Mouse (Mus musculus): ENCODE results near the gene Pdzk1ip1. TPM values are rescaled to one million over a fixed set of nuclear protein-coding genes. Genes with fewer than 3 reads are reported as not detected.
A peak's percentile ranks its signal among the peaks of the same experiment; 100 is the strongest.

Pdzk1ip1 gene
- polyA plus RNA-seq, 1 experiment, result 0.30 TPM

DNA sequence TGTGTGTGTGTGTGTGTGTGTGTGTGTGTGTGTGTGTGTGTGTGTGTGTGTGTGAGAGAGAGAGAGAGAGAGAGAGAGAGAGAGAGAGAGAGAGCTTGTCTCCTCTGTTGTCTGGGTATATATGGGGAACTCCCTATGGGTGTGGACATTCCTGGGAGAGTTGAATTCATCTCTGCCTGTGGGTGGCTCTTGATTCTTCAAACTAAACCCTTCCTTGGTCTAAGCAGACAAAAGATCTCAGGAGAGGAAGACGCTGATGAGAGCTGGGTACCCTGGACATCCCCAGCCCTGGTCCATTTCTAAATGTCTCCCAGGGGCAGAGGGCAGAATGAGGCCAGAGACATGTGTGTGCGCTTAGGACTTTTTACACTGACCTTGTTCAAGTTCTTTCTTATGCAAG lies 5.5 kb downstream of the Pdzk1ip1 start:
- Histone ChIP-seq H3K4me2 (ENCODE audit: low read depth) (no peak overlapping the region), H3ac (ENCODE audit: control insufficient read depth, insufficient read length) (no peak overlapping the region), H3K36me3 (ENCODE audit: control insufficient read depth, insufficient read depth) (no peaks in the 10 kb centered on the region), H3K4me3 (no peak overlapping the region), H3K79me2 (ENCODE audit: control insufficient read depth, insufficient read depth) (no peaks in the 10 kb centered on the region), H3K27me3 (ENCODE audit: control insufficient read depth, insufficient read depth, insufficient read length) (peaks cover 22% of the 10 kb centered on the region)
- no peak for TF ChIP-seq SRF (IDR thresholded peaks at IDR 0.05; ENCODE audit: control insufficient read depth, insufficient read length, low read depth)
- no peak for TF ChIP-seq POLR2AphosphoS2 (IDR thresholded peaks at IDR 0.05; ENCODE audit: insufficient read length, low read depth)
- no peak for TF ChIP-seq E2F4 (IDR thresholded peaks at IDR 0.05; ENCODE audit: insufficient read depth)
- TF ChIP-seq CEBPB (IDR thresholded peaks at IDR 0.05; ENCODE audit: insufficient read depth, poor library complexity, severe bottlenecking), result no peak
- no peak for TF ChIP-seq USF1 (IDR thresholded peaks at IDR 0.05; ENCODE audit: low read depth)
- TF ChIP-seq POLR2A (IDR thresholded peaks at IDR 0.05; ENCODE audit: insufficient read length, low read depth), result no peak

DNA sequence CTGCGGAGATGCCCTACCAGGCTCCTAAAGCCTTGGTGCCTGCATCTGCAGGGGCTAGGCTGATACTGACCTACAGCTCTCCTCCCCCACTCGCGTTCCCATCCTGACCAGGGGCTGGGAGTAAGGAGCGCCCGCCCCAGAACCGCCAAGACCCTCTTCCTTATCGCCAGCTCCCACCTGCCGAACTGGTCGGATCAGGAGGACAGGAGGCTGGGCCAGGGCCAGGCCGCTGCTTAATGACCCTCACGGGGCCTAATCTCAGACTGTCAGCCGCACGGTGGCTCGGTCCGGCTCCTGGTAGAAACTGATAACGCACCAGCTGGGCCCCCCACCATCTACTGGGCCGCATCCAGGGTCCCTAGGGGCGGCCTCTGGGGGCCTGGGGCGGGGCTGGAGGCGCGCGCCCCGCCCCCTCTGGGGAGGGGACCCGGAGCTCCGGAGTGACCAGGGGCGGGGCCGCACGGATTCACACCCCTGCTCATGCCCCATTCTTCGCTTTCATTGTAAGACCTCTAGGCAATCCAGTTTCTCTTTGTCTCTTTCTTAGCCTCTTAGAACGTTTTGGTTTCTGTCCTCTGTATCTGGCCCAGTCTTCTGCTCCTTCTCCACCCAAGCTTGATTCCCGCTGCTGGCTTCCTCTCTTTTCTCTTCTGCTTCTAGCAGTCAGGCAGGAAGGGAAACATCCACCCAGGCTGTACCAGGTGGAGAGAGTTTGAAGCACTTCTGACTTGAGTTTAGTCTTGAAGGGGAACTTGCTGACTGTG lies 7.3 kb downstream of the Pdzk1ip1 start:
- H3ac ChIP-seq (ENCODE audit: control insufficient read depth, insufficient read length), result no peak overlapping the region
- H3K79me2 ChIP-seq (ENCODE audit: control insufficient read depth, insufficient read depth), result no peaks in the 10 kb centered on the region
- TF ChIP-seq USF1 (IDR thresholded peaks at IDR 0.05; ENCODE audit: low read depth) (no peak), CEBPB (IDR thresholded peaks at IDR 0.05; ENCODE audit: insufficient read depth, poor library complexity, severe bottlenecking) (no peak), SRF (IDR thresholded peaks at IDR 0.05; ENCODE audit: control insufficient read depth, insufficient read length, low read depth) (no peak), E2F4 (IDR thresholded peaks at IDR 0.05; ENCODE audit: insufficient read depth) (no peak), MYOG (IDR thresholded peaks at IDR 0.05; ENCODE audit: control insufficient read depth in 1 of 3, insufficient read depth in 1 of 3, insufficient read length in 2 of 3, low read depth in 2 of 3) (no peak), TCF3 (IDR thresholded peaks at IDR 0.05; ENCODE audit: insufficient read length, low read depth) (no peak), POLR2AphosphoS2 (IDR thresholded peaks at IDR 0.05; ENCODE audit: insufficient read length, low read depth) (no peak), REST (IDR thresholded peaks at IDR 0.05; ENCODE audit: insufficient read depth, insufficient read length) (no peak), TCF12 (IDR thresholded peaks at IDR 0.05; ENCODE audit: insufficient read depth, poor library complexity, severe bottlenecking) (no peak), POLR2A (IDR thresholded peaks at IDR 0.05; ENCODE audit: insufficient read length, low read depth) (no peak), MAX (IDR thresholded peaks at IDR 0.05; ENCODE audit: low read depth) (no peak), MYOD1 (IDR thresholded peaks at IDR 0.05; ENCODE audit: control insufficient read depth in 1 of 3, insufficient read length in 2 of 3, low read depth in 2 of 3) (no peak)
- no peak overlapping the region for H3K4me3 ChIP-seq
- H3K4me2 ChIP-seq (ENCODE audit: low read depth), result peak overlapping the region; percentile 89
- H3K36me3 ChIP-seq (ENCODE audit: control insufficient read depth, insufficient read depth), result no peaks in the 10 kb centered on the region
- H3K27me3 ChIP-seq (ENCODE audit: control insufficient read depth, insufficient read depth, insufficient read length), result peaks cover 17% of the 10 kb centered on the region

- no peak overlapping the region for H3ac ChIP-seq (ENCODE audit: control insufficient read depth, insufficient read length)
- no peaks in the 10 kb centered on the region for H3K79me2 ChIP-seq (ENCODE audit: control insufficient read depth, insufficient read depth)
- H3K36me3 ChIP-seq (ENCODE audit: control insufficient read depth, insufficient read depth), result no peaks in the 10 kb centered on the region
- TF ChIP-seq MAX (IDR thresholded peaks at IDR 0.05; ENCODE audit: low read depth), result no peak
- no peak for TF ChIP-seq USF1 (IDR thresholded peaks at IDR 0.05; ENCODE audit: low read depth)
- TF ChIP-seq POLR2AphosphoS2 (IDR thresholded peaks at IDR 0.05; ENCODE audit: insufficient read length, low read depth), result no peak
- TF ChIP-seq TCF12 (IDR thresholded peaks at IDR 0.05; ENCODE audit: insufficient read depth, poor library complexity, severe bottlenecking), result no peak
- TF ChIP-seq POLR2A (IDR thresholded peaks at IDR 0.05; ENCODE audit: insufficient read length, low read depth), result no peak
- TF ChIP-seq TCF3 (IDR thresholded peaks at IDR 0.05; ENCODE audit: insufficient read length, low read depth), result no peak
- TF ChIP-seq REST (IDR thresholded peaks at IDR 0.05; ENCODE audit: insufficient read depth, insufficient read length), result no peak
- TF ChIP-seq SRF (IDR thresholded peaks at IDR 0.05; ENCODE audit: control insufficient read depth, insufficient read length, low read depth), result no peak
- TF ChIP-seq MYOD1 (IDR thresholded peaks at IDR 0.05; ENCODE audit: control insufficient read depth in 1 of 3, insufficient read length in 2 of 3, low read depth in 2 of 3), result no peak
- no peak for TF ChIP-seq MYOG (IDR thresholded peaks at IDR 0.05; ENCODE audit: control insufficient read depth in 1 of 3, insufficient read depth in 1 of 3, insufficient read length in 2 of 3, low read depth in 2 of 3)
- TF ChIP-seq CEBPB (IDR thresholded peaks at IDR 0.05; ENCODE audit: insufficient read depth, poor library complexity, severe bottlenecking), result no peak
- no peak for TF ChIP-seq E2F4 (IDR thresholded peaks at IDR 0.05; ENCODE audit: insufficient read depth)
- no peak overlapping the region for H3K4me3 ChIP-seq
- H3K4me2 ChIP-seq (ENCODE audit: low read depth), result peak overlapping the region; percentile 89
- H3K27me3 ChIP-seq (ENCODE audit: control insufficient read depth, insufficient read depth, insufficient read length), result peaks cover 17% of the 10 kb centered on the region
Measured at GRCm38 (mm10) chr4:115096435-115097145, 8.1 kb downstream of the Pdzk1ip1 start.

DNA sequence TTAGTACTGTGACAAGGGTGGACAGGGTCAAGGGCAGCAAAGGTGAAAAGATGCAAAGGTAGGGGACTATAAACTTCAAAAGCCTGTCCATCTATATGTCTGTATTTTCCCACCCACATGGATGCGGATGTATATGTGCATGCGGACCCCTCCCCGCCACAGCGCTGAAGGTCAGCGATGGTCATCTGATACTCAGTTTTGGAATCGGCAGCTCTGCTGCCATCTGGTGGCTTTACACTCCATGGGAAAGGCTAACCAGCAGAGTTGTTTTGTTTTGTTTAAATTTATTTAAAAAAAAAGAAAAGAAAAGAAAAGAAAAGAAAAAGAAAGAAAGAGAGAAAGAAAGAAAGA lies 8.6 kb downstream of the Pdzk1ip1 start:
- Histone ChIP-seq H3ac (ENCODE audit: control insufficient read depth, insufficient read length) (no peak overlapping the region), H3K79me2 (ENCODE audit: control insufficient read depth, insufficient read depth) (no peaks in the 10 kb centered on the region), H3K4me3 (no peak overlapping the region), H3K36me3 (ENCODE audit: control insufficient read depth, insufficient read depth) (no peaks in the 10 kb centered on the region), H3K27me3 (ENCODE audit: control insufficient read depth, insufficient read depth, insufficient read length) (peaks cover 17% of the 10 kb centered on the region), H3K4me2 (ENCODE audit: low read depth) (peak overlapping the region; percentile 45)
- no peak for TF ChIP-seq TCF12 (IDR thresholded peaks at IDR 0.05; ENCODE audit: insufficient read depth, poor library complexity, severe bottlenecking)
- TF ChIP-seq POLR2A (IDR thresholded peaks at IDR 0.05; ENCODE audit: insufficient read length, low read depth), result no peak
- no peak for TF ChIP-seq POLR2AphosphoS2 (IDR thresholded peaks at IDR 0.05; ENCODE audit: insufficient read length, low read depth)
- no peak for TF ChIP-seq CEBPB (IDR thresholded peaks at IDR 0.05; ENCODE audit: insufficient read depth, poor library complexity, severe bottlenecking)
- TF ChIP-seq REST (IDR thresholded peaks at IDR 0.05; ENCODE audit: insufficient read depth, insufficient read length), result no peak
- no peak for TF ChIP-seq E2F4 (IDR thresholded peaks at IDR 0.05; ENCODE audit: insufficient read depth)
- no peak for TF ChIP-seq MYOG (IDR thresholded peaks at IDR 0.05; ENCODE audit: control insufficient read depth in 1 of 3, insufficient read depth in 1 of 3, insufficient read length in 2 of 3, low read depth in 2 of 3)
- no peak for TF ChIP-seq TCF3 (IDR thresholded peaks at IDR 0.05; ENCODE audit: insufficient read length, low read depth)
- no peak for TF ChIP-seq MAX (IDR thresholded peaks at IDR 0.05; ENCODE audit: low read depth)
- TF ChIP-seq MYOD1 (IDR thresholded peaks at IDR 0.05; ENCODE audit: control insufficient read depth in 1 of 3, insufficient read length in 2 of 3, low read depth in 2 of 3), result no peak
- no peak for TF ChIP-seq SRF (IDR thresholded peaks at IDR 0.05; ENCODE audit: control insufficient read depth, insufficient read length, low read depth)
- no peak for TF ChIP-seq USF1 (IDR thresholded peaks at IDR 0.05; ENCODE audit: low read depth)
